Mouse (Mus musculus) left cerebral cortex, adult 11 months (tissue): ENCODE results near the gene Dis3l2.

Source experiments
- DNase-seq: peaks from one replicate; pipeline ENCODE4 v3.0.0; 2022; ENCODE audit warnings: low spot score

Dis3l2 gene

GRCm38 (mm10) chr1:86733160-86733821, 29.7 kb downstream of the Dis3l2 start:
- DNase-seq: no peak

GRCm38 (mm10) chr1:86736414-86736813, 32.8 kb downstream of the Dis3l2 start:
- no peak for DNase-seq

- no peak for DNase-seq
Measured at GRCm38 (mm10) chr1:86742896-86743295, 39.3 kb downstream of the Dis3l2 start.

GRCm38 (mm10) chr1:86747034-86747433, 43.4 kb downstream of the Dis3l2 start:
- DNase-seq: no peak

- DNase-seq: no peak
Measured at GRCm38 (mm10) chr1:86750094-86750493, 46.5 kb downstream of the Dis3l2 start.

GRCm38 (mm10) chr1:86753416-86753815, 49.8 kb downstream of the Dis3l2 start:
- DNase-seq: no peak

GRCm38 (mm10) chr1:86754335-86754734, 50.7 kb downstream of the Dis3l2 start:
- DNase-seq: no peak

- no peak for DNase-seq
Measured at GRCm38 (mm10) chr1:86758091-86758490, 54.5 kb downstream of the Dis3l2 start.

GRCm38 (mm10) chr1:86762161-86762560, 58.6 kb downstream of the Dis3l2 start:
- no peak for DNase-seq

- DNase-seq: no peak
Measured at GRCm38 (mm10) chr1:86801241-86801640, 97.6 kb downstream of the Dis3l2 start.

GRCm38 (mm10) chr1:86811756-86812155, 108.1 kb downstream of the Dis3l2 start:
- DNase-seq: no peak

- no peak for DNase-seq
Measured at GRCm38 (mm10) chr1:86822266-86822665, 118.7 kb downstream of the Dis3l2 start.

GRCm38 (mm10) chr1:86834351-86834987, 130.9 kb downstream of the Dis3l2 start:
- no peak for DNase-seq

- peak; percentile 10 for DNase-seq
Measured at GRCm38 (mm10) chr1:86834988-86835387, 131.4 kb downstream of the Dis3l2 start.

- no peak for DNase-seq
Measured at GRCm38 (mm10) chr1:86850754-86851153, 147.1 kb downstream of the Dis3l2 start.

GRCm38 (mm10) chr1:86858876-86859275, 155.3 kb downstream of the Dis3l2 start:
- DNase-seq: no peak

GRCm38 (mm10) chr1:86859371-86859770, 155.8 kb downstream of the Dis3l2 start:
- DNase-seq: no peak

- no peak for DNase-seq
Measured at GRCm38 (mm10) chr1:86873745-86874144, 170.1 kb downstream of the Dis3l2 start.

- no peak for DNase-seq
Measured at GRCm38 (mm10) chr1:86878743-86879142, 175.1 kb downstream of the Dis3l2 start.

GRCm38 (mm10) chr1:86879547-86879946, 175.9 kb downstream of the Dis3l2 start:
- no peak for DNase-seq

- no peak for DNase-seq
Measured at GRCm38 (mm10) chr1:86887060-86887459, 183.5 kb downstream of the Dis3l2 start.

GRCm38 (mm10) chr1:86912481-86912880, 208.9 kb downstream of the Dis3l2 start:
- no peak for DNase-seq

GRCm38 (mm10) chr1:86913896-86914295, 210.3 kb downstream of the Dis3l2 start:
- DNase-seq: peak; percentile 27

GRCm38 (mm10) chr1:86914697-86915096, 211.1 kb downstream of the Dis3l2 start:
- DNase-seq: no peak
